Mouse (Mus musculus): ENCODE measurements around the gene Hist1h2ab. TPM values are rescaled to one million over a fixed set of nuclear protein-coding genes. Genes with fewer than 3 reads are reported as not detected.
"Not testable (repeated sequence)": the region's sequence is repeated elsewhere in the genome, so short reads cannot be mapped to it uniquely, and the experiment has no call there.

Gene Hist1h2ab
- polyA plus RNA-seq, 1 experiment: 1.3 TPM

DNA sequence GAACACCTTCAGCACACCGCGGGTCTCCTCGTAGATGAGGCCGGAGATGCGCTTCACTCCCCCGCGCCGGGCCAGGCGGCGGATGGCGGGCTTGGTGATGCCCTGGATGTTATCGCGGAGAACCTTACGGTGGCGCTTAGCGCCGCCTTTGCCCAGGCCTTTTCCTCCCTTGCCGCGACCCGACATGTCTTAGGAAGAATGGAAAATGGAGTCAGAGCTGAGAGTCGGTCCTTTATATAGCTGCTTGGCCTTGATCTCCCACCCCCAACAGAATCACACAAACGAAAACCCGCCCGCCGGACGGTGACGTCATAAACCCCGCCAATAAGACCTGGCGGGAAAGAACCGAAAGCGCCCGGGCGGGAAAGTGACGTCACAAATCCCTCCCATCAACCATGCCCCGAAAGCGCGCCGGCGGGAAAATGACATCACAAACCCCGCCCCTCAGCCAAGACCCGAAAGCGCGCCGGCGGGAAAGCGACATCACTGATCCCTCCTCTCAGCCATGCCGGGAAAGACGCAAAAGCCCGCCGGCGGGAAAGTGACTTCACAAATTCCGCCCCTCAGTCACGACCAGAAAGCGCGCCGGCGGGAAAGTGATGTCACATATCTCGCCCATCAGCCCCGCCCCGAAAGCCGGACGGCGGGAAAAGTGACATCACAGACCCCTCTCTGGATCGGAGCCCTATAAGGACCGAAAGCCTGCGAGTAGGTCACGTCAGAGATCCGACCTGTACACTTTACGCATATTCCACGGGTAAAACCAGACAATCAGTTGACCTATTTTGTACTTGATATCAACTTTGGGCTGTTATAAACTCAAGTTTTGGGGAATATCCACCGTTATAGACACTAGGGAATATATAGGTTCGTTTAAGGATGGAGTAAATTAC, 10.3 kb downstream of the Hist1h2ab start, which contains the start of gene Hist1h4a:
TSS of gene Hist1h4a (minus strand) at position 259 of the 893 bp plus-strand sequence.
- H3K4me3 ChIP-seq (ENCODE audit: insufficient read depth, low read depth, low read length): peak within 1 kb of the TSS; percentile 71
- H3K27ac ChIP-seq (ENCODE audit: insufficient read depth, low read depth, low read length): peak within 1 kb of the TSS; percentile 39; the same call in 1 of the 2 replicates
- no peaks in the 10 kb centered on the region for H3K27me3 ChIP-seq (replicated peaks; ENCODE audit: control insufficient read depth, insufficient read depth, low read length)
- no peak for TF ChIP-seq CTCF (conservative IDR thresholded peaks at IDR 0.05; ENCODE audit: insufficient read depth, insufficient read length, low read depth, low read length)
- TF ChIP-seq POLR2A (IDR thresholded peaks at IDR 0.05; ENCODE audit: low read depth, low read length): peak; percentile 68
- DNase-seq: peak; percentile 99
- under 1% methylated on average over 68 of the region's 72 CpGs for WGBS
- H3K36me3 ChIP-seq (ENCODE audit: control insufficient read depth, insufficient read depth, low read length): no peaks in the 10 kb centered on the region
- peaks cover 12% of the 10 kb centered on the region; the same call in 1 of the 2 replicates for H3K4me1 ChIP-seq (ENCODE audit: control insufficient read depth, insufficient read depth, low read length)

DNA sequence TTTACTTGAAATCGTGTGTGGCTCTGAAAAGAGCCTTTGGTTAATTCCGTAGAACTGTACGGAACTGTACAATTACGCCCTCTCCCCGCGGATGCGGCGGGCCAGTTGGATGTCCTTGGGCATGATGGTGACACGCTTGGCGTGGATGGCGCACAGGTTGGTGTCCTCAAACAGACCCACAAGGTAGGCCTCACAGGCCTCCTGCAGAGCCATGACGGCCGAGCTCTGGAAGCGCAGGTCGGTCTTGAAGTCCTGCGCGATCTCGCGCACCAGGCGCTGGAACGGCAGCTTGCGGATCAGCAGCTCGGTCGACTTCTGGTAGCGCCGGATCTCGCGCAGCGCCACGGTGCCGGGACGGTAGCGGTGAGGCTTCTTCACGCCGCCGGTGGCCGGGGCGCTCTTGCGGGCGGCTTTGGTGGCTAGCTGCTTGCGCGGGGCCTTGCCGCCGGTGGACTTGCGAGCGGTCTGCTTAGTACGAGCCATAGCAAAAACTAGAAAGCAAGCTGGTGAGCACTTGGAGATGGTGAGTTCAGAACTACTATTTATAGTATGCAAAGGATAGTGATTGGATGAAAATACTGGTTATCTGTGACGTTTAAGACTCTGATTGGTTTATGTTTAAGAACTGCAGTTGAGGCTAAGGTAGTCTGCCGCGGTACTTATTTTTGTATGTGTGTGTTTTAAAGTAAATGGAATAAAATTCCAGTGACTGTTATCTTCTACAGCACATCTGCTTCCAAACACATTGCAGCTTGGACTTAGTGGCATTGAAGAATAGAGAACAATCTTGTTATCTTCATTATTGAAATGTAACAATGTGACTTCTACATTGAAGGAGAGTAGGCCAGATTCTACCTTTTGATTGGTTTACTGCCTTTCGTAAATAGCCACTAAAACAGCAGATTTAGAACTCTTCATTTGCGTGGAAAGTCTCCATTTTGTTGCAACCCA, 11.2 kb downstream of the Hist1h2ab start, which contains the start of gene Hist1h3a:
TSS of gene Hist1h3a (minus strand) at position 516 of the 951 bp plus-strand sequence.
- peaks cover 11% of the 10 kb centered on the region; the same call in 1 of the 2 replicates for H3K4me1 ChIP-seq (ENCODE audit: control insufficient read depth, insufficient read depth, low read length)
- H3K27ac ChIP-seq (ENCODE audit: insufficient read depth, low read depth, low read length): peak within 1 kb of the TSS; percentile 46; the same call in 1 of the 2 replicates
- DNase-seq: peak; percentile 84
- WGBS: 1% methylated on average over 30 of the region's 52 CpGs
- peak within 1 kb of the TSS; percentile 53 for H3K4me3 ChIP-seq (ENCODE audit: insufficient read depth, low read depth, low read length)
- H3K27me3 ChIP-seq (replicated peaks; ENCODE audit: control insufficient read depth, insufficient read depth, low read length); H3K36me3 ChIP-seq (ENCODE audit: control insufficient read depth, insufficient read depth, low read length): not testable (repeated sequence)

- WGBS: under 1% methylated on average over 10 of the region's 10 CpGs
- H3K27ac ChIP-seq (ENCODE audit: insufficient read depth, low read depth, low read length): peak overlapping the region; percentile 46; the same call in 1 of the 2 replicates
- DNase-seq: no peak
- no peaks in the 10 kb centered on the region for H3K36me3 ChIP-seq (ENCODE audit: control insufficient read depth, insufficient read depth, low read length)
- TF ChIP-seq POLR2A (IDR thresholded peaks at IDR 0.05; ENCODE audit: low read depth, low read length) (no peak), CTCF (conservative IDR thresholded peaks at IDR 0.05; ENCODE audit: insufficient read depth, insufficient read length, low read depth, low read length) (no peak)
- H3K4me3 ChIP-seq (ENCODE audit: insufficient read depth, low read depth, low read length): peak overlapping the region; percentile 52
- H3K27me3 ChIP-seq (replicated peaks; ENCODE audit: control insufficient read depth, insufficient read depth, low read length): no peaks in the 10 kb centered on the region
- peaks cover 8% of the 10 kb centered on the region; the same call in 1 of the 2 replicates for H3K4me1 ChIP-seq (ENCODE audit: control insufficient read depth, insufficient read depth, low read length)
Observed at GRCm38 (mm10) chr13:23763242-23763585, 12.3 kb downstream of the Hist1h2ab start.

DNA sequence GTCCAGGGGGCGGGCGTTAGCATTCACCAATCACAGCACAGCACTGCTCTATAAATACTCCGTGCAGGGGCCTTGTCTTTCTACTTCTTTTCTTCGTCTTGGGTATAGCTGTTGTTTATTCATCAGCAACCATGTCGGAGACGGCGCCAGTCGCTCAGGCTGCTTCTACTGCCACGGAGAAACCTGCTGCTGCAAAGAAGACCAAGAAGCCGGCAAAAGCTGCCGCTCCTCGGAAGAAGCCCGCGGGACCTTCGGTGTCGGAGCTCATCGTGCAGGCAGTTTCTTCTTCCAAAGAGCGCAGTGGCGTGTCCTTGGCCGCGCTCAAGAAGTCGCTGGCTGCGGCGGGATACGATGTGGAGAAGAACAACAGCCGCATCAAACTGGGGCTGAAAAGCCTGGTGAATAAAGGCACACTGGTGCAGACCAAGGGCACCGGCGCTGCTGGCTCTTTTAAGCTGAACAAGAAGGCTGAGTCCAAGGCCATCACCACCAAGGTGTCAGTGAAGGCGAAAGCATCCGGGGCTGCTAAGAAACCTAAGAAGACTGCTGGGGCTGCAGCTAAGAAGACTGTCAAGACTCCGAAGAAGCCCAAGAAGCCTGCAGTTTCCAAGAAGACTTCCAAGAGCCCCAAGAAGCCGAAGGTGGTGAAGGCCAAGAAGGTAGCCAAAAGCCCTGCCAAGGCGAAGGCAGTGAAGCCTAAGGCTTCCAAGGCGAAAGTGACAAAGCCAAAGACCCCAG, 12.8 kb downstream of the Hist1h2ab start, which contains the start of gene Hist1h1a:
TSS of gene Hist1h1a (plus strand) at position 81 of the 738 bp plus-strand sequence.
- Histone ChIP-seq H3K4me1 (ENCODE audit: control insufficient read depth, insufficient read depth, low read length) (peaks cover 8% of the 10 kb centered on the region; the same call in 1 of the 2 replicates), H3K4me3 (ENCODE audit: insufficient read depth, low read depth, low read length) (peak within 1 kb of the TSS; percentile 52), H3K27ac (ENCODE audit: insufficient read depth, low read depth, low read length) (peak within 1 kb of the TSS; percentile 46; the same call in 1 of the 2 replicates), H3K27me3 (replicated peaks; ENCODE audit: control insufficient read depth, insufficient read depth, low read length) (no peaks in the 10 kb centered on the region), H3K36me3 (ENCODE audit: control insufficient read depth, insufficient read depth, low read length) (no peaks in the 10 kb centered on the region)
- peak; percentile 31 for TF ChIP-seq POLR2A (IDR thresholded peaks at IDR 0.05; ENCODE audit: low read depth, low read length)
- TF ChIP-seq CTCF (conservative IDR thresholded peaks at IDR 0.05; ENCODE audit: insufficient read depth, insufficient read length, low read depth, low read length): no peak
- peak; percentile 89 for DNase-seq
- WGBS: 5% methylated on average over 34 of the region's 34 CpGs

GRCm38 (mm10) chr13:23764324-23765171, 13.6 kb downstream of the Hist1h2ab start:
- H3K4me1 ChIP-seq (ENCODE audit: control insufficient read depth, insufficient read depth, low read length): peaks cover 8% of the 10 kb centered on the region; the same call in 1 of the 2 replicates

More at GRCm38 (mm10) chr13:23764324-23765171, 13.6 kb downstream of the Hist1h2ab start:
- H3K4me3 ChIP-seq (ENCODE audit: insufficient read depth, low read depth, low read length): no peak overlapping the region
- 65% methylated on average over 12 of the region's 12 CpGs for WGBS
- TF ChIP-seq POLR2A (IDR thresholded peaks at IDR 0.05; ENCODE audit: low read depth, low read length) (no peak), CTCF (conservative IDR thresholded peaks at IDR 0.05; ENCODE audit: insufficient read depth, insufficient read length, low read depth, low read length) (no peak)
- no peak for DNase-seq
- H3K27me3 ChIP-seq (replicated peaks; ENCODE audit: control insufficient read depth, insufficient read depth, low read length): no peaks in the 10 kb centered on the region
- H3K36me3 ChIP-seq (ENCODE audit: control insufficient read depth, insufficient read depth, low read length): no peaks in the 10 kb centered on the region
- no peak overlapping the region for H3K27ac ChIP-seq (ENCODE audit: insufficient read depth, low read depth, low read length)

Data from kidney, adult 2 months (tissue).